Mouse (Mus musculus): ENCODE measurements at regions not wholly inside any gene's neighbourhood (a gene's known extent, or its start where the extent isn't known, plus 50 kb on each side); places are given as distances from the start of the nearest gene placed in this dataset.

DNA sequence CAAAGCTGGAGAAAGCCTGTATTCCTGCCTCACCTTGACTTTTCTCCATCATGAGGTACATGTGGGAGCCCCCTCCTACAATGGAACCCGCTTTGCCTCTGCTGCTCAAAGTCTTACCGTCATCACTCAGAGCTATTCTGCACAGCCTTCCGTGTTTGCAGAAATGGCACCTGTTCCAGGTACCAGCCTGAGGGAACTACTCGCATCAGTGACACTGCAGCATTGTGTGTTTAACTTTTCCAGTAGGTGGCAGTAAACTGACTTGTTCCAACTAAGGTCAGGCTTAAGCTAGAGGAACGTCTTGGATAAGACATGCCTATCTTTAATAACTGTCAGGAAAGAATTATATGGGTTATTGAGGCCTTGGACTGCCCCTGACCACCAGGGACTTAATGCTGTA is 71.4 kb downstream of the Fam173b start:
- DNase-seq (ENCODE audit: low read depth, low spot score): no peak

- DNase-seq (ENCODE audit: low read depth, low spot score): no peak
These were observed 75.1 kb downstream of the Fam173b start for GRCm38 (mm10) chr15:31676771-31677191.

DNA sequence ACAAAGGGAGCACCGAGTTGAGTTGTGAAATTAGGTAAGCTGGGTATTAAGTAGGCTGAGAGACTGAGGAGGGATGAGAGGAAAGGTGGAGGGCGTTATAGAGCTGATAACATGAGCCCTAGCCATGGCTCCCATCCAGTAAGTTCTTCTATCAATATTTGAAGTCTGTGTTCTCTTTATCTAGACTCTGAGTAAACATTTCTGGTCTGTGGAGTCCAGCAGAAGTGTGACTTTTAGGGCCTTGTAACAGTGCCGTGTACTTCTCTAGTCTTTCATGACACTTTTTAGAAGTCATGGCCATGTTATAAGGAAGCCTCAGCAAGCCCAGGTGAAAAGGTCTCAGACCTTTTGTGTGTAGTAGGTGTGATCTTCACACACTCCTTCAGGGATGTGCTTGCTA is 91.5 kb downstream of the Fam173b start:
- DNase-seq (ENCODE audit: low read depth, low spot score): no peak

- DNase-seq (ENCODE audit: low read depth, low spot score): peak; percentile 14
These were observed 93.4 kb downstream of the Fam173b start for GRCm38 (mm10) chr15:31694877-31695671.

- no peak for DNase-seq (ENCODE audit: low read depth, low spot score)
These were observed 101.7 kb downstream of the Fam173b start for GRCm38 (mm10) chr15:31703400-31703799.

DNA sequence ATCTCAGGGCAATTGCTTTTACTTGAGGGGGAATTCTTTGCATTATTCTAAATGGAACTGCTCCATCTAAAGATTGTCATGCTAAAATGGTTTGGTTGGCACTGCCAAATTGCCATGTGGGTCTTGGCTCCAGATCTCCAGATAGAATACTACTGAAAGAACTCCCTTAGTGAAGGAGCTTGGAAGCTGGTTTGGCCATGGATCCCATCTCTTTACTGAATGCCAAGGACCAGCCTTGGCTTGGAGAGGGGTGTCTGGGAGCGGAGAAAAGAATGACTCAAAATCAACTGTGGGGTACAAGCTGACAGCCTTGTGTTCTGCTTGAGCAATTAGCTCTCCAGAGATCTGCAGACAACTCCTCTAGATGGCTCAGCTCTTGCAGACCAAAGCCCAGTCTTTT is 105.8 kb downstream of the Fam173b start:
- peak; percentile 20 for DNase-seq (ENCODE audit: low read depth, low spot score)

- DNase-seq (ENCODE audit: low read depth, low spot score): no peak
These were observed 119.4 kb downstream of the Fam173b start for GRCm38 (mm10) chr15:31721019-31721418.

DNA sequence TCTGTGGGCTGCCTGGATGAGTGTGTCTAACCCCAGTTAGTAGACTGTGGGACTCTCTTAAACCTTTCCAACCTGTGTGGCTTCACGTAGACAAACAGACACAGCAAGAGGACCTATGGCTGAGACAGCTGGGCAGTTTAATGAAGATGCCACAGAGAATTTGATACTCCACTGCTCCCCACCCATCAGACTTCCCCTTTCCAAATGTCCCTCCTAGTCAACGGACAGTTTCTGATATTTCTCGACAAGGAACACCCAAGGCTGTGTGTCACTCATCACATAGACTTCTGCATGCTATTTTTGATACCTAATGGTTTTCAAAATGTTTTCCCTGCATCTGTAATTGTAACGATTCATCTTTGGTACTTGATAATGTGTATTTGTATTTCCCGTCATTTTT is 120.8 kb downstream of the Fam173b start:
- DNase-seq (ENCODE audit: low read depth, low spot score): no peak

GRCm38 (mm10) chr15:31724252-31724651 is 122.6 kb downstream of the Fam173b start:
- no peak for DNase-seq (ENCODE audit: low read depth, low spot score)

DNA sequence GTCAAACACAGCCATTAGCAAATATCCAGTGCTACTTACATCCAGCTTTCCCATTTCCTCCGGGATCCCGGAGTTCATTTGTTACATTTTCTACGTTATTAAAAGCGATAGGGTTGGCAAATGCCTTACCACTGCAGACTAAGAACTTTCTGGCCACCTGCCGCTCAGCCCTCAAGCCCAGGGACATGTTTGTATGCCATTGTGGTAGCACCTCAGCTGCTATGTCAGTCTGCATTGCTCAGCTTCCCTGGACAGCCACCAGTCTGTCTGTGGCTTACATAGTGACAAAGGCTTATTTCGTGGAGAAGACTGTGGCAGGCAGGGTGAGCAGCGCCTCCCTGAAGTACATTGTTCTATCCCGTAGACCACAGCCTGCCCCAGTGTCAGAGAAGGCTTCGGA is 127.5 kb downstream of the Fam173b start:
- no peak for DNase-seq (ENCODE audit: low read depth, low spot score)

GRCm38 (mm10) chr15:31741686-31742085 is 140.0 kb downstream of the Fam173b start:
- DNase-seq (ENCODE audit: low read depth, low spot score): no peak

- DNase-seq (ENCODE audit: low read depth, low spot score): no peak
These were observed 142.9 kb downstream of the Fam173b start for GRCm38 (mm10) chr15:31744570-31744969.

- no peak for DNase-seq (ENCODE audit: low read depth, low spot score)
These were observed 151.0 kb downstream of the Fam173b start for GRCm38 (mm10) chr15:31752632-31753031.

DNA sequence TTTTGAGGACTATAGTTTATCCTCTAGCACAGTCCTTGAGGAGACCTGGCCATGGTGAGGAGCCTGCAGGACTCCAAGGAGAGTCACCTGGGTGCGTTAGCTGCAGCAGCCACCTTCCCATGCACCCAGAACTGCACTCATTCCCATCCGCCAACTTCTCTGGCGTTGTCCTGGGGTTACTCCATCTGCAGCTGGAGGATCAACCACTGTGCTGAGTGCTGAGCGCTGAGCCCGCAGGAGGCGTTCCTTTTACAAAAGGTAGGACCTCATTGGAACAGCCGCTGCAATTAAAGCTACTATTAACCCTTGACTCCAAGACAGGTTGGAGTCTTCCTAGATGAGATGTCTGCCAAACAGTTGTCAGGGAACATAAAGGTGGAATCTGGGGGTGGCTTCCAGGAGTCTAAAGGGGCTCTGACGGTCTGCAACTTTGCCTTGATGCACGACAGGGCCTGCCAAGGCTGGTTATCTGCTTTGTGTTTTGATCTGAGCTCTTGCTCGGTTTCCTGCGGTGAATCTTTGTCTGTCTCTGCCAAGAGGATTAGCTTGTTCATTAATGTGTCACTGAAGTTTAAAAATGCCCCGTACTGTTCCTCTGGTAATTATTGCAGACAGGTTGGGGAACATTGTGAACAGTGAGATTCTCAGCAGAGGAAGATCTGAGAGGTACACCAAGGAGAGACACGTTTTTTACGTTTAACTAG is 152.1 kb downstream of the Fam173b start:
- no peak for DNase-seq (ENCODE audit: low read depth, low spot score)

DNA sequence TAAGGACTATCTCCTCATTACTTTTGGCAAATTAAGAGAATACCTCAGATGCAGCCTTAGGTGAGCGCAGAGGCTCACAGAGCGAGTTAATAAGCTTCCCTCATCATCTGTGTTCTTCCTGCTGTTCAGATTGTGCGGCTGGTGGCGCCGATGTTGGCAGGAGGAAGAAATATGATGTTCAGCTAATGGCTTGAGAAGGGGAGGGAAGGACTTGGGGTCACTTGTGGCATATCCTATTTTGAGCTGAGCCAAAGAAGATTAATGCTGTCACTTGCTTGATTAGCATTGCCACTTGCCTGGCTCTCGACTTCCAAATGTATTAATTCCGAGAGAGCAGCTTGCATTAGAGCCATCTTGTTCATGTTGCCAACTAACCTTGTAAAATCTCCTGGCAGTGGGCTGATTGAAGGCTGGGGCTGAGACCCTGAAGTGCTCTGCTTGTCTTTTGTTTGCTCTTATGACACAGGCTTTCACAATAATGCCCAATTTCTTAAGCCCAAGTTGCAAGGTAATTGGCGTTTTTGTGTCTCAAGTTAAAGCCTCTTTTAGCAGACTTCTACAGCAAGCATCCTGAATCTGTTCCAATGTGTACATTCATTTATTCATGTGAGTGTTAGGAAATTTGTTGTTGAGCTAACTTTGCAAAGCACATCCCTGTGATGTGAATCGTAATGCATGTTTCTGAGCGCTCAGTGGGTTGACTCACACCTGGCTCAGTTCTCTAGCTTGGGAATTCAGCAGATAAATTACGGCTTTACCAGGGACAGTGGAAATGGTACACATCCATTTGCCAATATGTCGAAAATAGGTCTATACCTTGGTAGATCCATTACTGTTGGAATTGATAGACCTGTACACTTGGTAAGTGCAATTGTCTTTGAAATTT is 167.6 kb downstream of the Fam173b start:
- no peak for DNase-seq (ENCODE audit: low read depth, low spot score)

GRCm38 (mm10) chr15:31783081-31783480 is 181.4 kb downstream of the Fam173b start:
- no peak for DNase-seq (ENCODE audit: low read depth, low spot score)

DNA sequence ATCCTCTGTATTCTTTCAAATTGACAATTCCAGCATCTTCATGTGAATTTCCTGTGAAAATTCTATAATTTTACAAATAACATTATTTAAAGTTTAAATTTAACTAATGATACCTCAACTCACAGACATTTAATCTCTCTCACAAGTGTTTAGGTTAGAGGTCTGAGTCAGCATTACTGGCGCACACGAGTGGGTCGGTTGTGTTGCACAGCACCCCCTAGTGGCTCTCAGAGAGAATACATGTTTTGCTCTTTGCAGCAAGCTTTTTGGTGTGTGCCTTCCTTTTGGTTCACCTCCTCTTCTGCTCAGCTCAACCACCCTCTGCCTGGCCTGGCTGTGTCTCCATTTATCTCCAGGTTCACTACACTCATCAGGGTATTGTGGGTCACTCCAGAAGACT is 183.4 kb downstream of the Fam173b start:
- no peak for DNase-seq (ENCODE audit: low read depth, low spot score)

- no peak for DNase-seq (ENCODE audit: low read depth, low spot score)
These were observed 197.2 kb downstream of the Fam173b start for GRCm38 (mm10) chr15:31798863-31799262.

- DNase-seq (ENCODE audit: low read depth, low spot score): peak; percentile 10
These were observed 203.9 kb downstream of the Fam173b start for GRCm38 (mm10) chr15:31805522-31805921.

DNA sequence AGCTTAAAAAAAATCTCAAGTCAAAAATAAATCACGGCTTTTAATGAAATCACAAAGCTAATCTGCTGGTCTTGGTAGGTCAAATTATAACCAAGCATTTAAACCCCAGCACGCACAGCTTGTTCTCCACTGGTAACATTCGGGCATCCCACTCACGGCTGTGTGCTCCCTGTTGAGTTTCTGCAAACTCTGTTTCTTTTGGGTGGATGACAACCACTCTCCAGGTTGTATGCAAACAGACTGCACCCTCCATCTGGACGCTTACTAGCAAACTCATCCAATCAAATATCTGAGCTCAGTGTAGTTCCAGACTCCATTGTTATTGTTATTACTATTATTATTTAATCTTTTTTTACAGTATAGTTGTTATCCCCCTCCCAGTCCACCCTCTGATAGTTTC is 213.9 kb downstream of the Fam173b start:
- no peak for DNase-seq (ENCODE audit: low read depth, low spot score)

DNA sequence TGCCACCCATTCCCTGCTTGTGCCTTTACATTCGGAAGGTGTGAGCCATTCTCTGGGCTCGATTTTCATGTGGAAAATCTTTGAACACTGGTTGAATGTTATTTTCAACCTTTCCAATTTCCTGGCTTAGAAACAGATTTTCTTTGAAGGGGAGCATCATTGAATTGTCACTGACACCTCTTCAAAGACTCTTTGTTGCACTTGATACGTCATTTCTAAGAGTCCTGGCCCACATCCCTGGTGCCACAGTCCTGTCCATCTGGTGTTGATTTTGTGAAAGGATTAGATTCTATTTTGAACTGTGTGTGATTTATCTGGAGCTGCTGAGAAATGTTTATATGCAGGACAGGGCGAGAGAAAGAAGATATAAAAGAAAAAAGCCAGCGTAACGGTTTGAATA is 217.6 kb downstream of the Fam173b start:
- no peak for DNase-seq (ENCODE audit: low read depth, low spot score)

DNA sequence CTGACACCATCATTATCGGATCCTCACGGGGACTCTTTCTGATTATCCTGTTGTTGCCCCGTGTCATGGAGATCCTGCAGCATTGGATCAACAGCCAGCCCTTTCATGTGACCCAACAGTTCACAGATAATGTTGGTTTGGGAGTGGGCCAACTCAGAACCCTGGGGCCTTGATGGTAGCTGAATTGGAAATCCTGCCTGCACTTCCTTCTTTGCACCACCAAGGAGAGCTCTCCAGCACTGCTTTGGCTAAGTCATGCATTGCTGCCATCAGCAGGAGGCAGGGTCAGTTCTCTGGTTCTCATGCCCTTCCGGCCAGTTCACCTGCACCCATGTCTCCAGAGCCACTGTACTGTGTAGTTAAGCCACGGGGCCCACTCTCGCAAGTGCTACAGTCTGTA is 225.6 kb downstream of the Fam173b start:
- no peak for DNase-seq (ENCODE audit: low read depth, low spot score)
